Mouse (Mus musculus): ENCODE data around the gene Shisal2b.
"Not testable (repeated sequence)": the region's sequence is repeated elsewhere in the genome, so short reads cannot be mapped to it uniquely, and the experiment has no call there.

- not testable (repeated sequence) for TF ChIP-seq CTCF, EP300 (IDR thresholded peaks at IDR 0.05; ENCODE audit: low read depth)
These were observed 47.3 kb upstream of the Shisal2b start for GRCm38 (mm10) chr13:104911006-104911405.
